Mouse (Mus musculus) liver, embryonic 11.5 days (tissue): ENCODE measurements around the gene Ano9. TPM values are rescaled to one million over a fixed set of nuclear protein-coding genes. Genes with fewer than 3 reads are reported as not detected.

Source experiments
- ATAC-seq: fragments of 200-750 bp; cut with Nextera tagmentation; replicated peaks from 2 replicates; pipeline ENCODE4 v1.8.0; 2017; ENCODE audit warnings: moderate number of reproducible peaks, mild to moderate bottlenecking, moderate TSS enrichment, moderate library complexity; ENCODE audit not compliant: low FRiP score
- DNase-seq: peaks from one replicate; pipeline ENCODE4 v3.0.0-alpha.2; 2017; ENCODE audit warnings: low spot score
- H3K27ac ChIP-seq: fragments of 300-500 bp; sonication (generic); 2 replicates; pipeline ENCODE4 v1.5.1; 2014; ENCODE audit warnings: mild to moderate bottlenecking, low read depth, low read length, control low read depth
- H3K27me3 ChIP-seq: fragments of 300-500 bp; sonication (generic); replicated peaks from 2 replicates; pipeline ENCODE4 v1.6.1; 2014; ENCODE audit warnings: low read length, mixed read lengths; ENCODE audit not compliant: control insufficient read depth, insufficient read depth
- H3K36me3 ChIP-seq: fragments of 300-500 bp; sonication (generic); 2 replicates; pipeline ENCODE4 v1.6.1; 2014; ENCODE audit warnings: mild to moderate bottlenecking, low read length, moderate library complexity, mixed read lengths; ENCODE audit not compliant: control insufficient read depth, insufficient read depth
- H3K4me1 ChIP-seq: fragments of 300-500 bp; sonication (generic); replicated peaks from 2 replicates; pipeline ENCODE4 v1.6.1; 2014; ENCODE audit warnings: low read length, mixed read lengths; ENCODE audit not compliant: control insufficient read depth, insufficient read depth
- H3K4me2 ChIP-seq: fragments of 300-500 bp; sonication (generic); 2 replicates; pipeline ENCODE4 v1.6.1; 2014; ENCODE audit warnings: mild to moderate bottlenecking, control low read depth, moderate library complexity
- H3K4me3 ChIP-seq: fragments of 300-500 bp; sonication (generic); 2 replicates; pipeline ENCODE4 v1.5.1; 2014; ENCODE audit warnings: low read depth, low read length, control low read depth
- H3K9ac ChIP-seq: fragments of 300-500 bp; sonication (generic); 2 replicates; pipeline ENCODE4 v1.6.1; 2014; ENCODE audit warnings: low read depth, low read length, control low read depth
- H3K9me3 ChIP-seq: fragments of 300-500 bp; sonication (generic); 2 replicates; pipeline ENCODE4 v1.6.1; 2016; ENCODE audit warnings: low read length, inconsistent platforms, mixed read lengths; ENCODE audit not compliant: control insufficient read depth
- WGBS: fragments of 180-500 bp; shearing (Covaris S2); extraction: QIAGEN DNeasy Blood & Tissue Kit; methylation state at CpG from one replicate; pipeline ENCODE4 v1.1.7; 2014; 5-methylcytosine and 5-hydroxymethylcytosine counted together
- polyA plus RNA-seq: library from polyadenylated mRNA; unstranded; fragments of >200 nt; fragmentation: Nextera tagmentation; extraction: Ambion mirVana; gene quantifications from 2 replicates; pipeline ENCODE4 v1.2.1, GENCODE M21; 2014

Ano9 gene
- polyA plus RNA-seq, 1 experiment from 2014 or later = 0.41 TPM

GRCm38 (mm10) chr7:141055785-141056184, 61.8 kb downstream of the Ano9 start:
- H3K36me3 ChIP-seq = no peaks in the 10 kb centered on the region
- H3K4me2 ChIP-seq = no peak overlapping the region
- DNase-seq = no peak
- no peak overlapping the region for H3K9ac ChIP-seq
- no peak overlapping the region for H3K4me3 ChIP-seq
- ATAC-seq = no peak
- no peak overlapping the region for H3K27ac ChIP-seq
- H3K4me1 ChIP-seq = peaks cover 6% of the 10 kb centered on the region; the same call in 1 of the 2 replicates
- no peaks in the 10 kb centered on the region for H3K9me3 ChIP-seq
- H3K27me3 ChIP-seq = peaks cover 31% of the 10 kb centered on the region
- 69% methylated on average over 4 of the region's 4 CpGs for WGBS

DNA sequence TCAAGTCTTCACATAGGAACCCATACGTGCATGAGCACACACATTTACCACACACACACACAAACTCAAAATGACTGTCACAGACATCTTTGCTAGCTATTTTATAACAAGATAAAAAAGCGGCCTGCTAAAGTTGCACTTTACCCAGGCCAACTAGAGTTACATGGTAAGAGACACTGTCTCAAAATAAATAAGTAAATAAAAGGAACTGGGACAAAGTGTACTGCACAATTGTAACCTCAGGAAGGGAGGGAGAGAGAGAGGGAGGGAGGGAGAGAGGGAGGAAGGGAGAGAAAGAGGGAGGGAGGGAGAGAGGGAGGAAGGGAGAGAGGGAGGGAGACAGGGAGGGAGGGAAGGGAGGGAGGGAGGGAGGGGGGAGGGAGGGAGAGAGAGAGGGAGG, 65.2 kb downstream of the Ano9 start:
- H3K4me1 ChIP-seq = peaks cover 10% of the 10 kb centered on the region
- H3K27ac ChIP-seq = no peak overlapping the region
- H3K9ac ChIP-seq = no peak overlapping the region
- WGBS = 77% methylated on average over 2 of the region's 2 CpGs
- ATAC-seq (no peak), DNase-seq (no peak)
- no peaks in the 10 kb centered on the region for H3K36me3 ChIP-seq
- no peaks in the 10 kb centered on the region for H3K9me3 ChIP-seq
- H3K27me3 ChIP-seq = peaks cover 8% of the 10 kb centered on the region
- H3K4me2 ChIP-seq = no peak overlapping the region
- no peak overlapping the region for H3K4me3 ChIP-seq

DNA sequence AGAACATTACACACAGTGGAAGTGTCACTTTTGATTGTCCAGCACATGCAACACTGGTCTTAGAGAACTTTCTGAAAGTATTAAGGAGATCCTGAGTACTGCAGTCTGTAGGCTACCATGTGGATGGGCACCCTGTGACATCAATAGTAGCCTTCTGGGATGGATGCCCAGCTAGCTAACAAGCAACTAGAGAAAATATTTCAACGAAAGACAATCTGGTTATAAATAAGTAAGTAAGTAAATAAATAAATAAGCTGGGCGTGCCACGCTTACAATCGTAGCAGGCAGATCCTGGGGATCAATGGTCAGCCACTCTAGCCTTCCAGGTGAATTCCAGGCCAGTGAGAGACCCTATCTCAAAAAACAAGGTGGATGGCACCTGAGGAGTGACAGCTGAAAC, 65.6 kb downstream of the Ano9 start:
- 92% methylated on average over 4 of the region's 4 CpGs for WGBS

More for the DNA sequence above, 65.6 kb downstream of the Ano9 start:
- H3K27me3 ChIP-seq = peaks cover 4% of the 10 kb centered on the region; the same call in 1 of the 2 replicates
- no peak for DNase-seq
- H3K36me3 ChIP-seq = no peaks in the 10 kb centered on the region
- no peak overlapping the region for H3K4me2 ChIP-seq
- ATAC-seq = no peak
- H3K9me3 ChIP-seq = no peaks in the 10 kb centered on the region
- peaks cover 14% of the 10 kb centered on the region for H3K4me1 ChIP-seq
- no peak overlapping the region for H3K4me3 ChIP-seq
- no peak overlapping the region for H3K9ac ChIP-seq
- H3K27ac ChIP-seq = no peak overlapping the region

Other genes with a start within 250 kb of the Ano9 start
- 162 and 183 TPM in 2 replicates for gene Psmd13, start 235.8 kb downstream of the Ano9 start, polyA plus RNA-seq
- 19.9 and 24.5 TPM in 2 replicates for gene Sirt3, start 235.5 kb downstream of the Ano9 start, polyA plus RNA-seq
- 0.97 TPM in 1 of 2 replicates, not detected in the other for gene Cox8b, start 217.4 kb downstream of the Ano9 start, polyA plus RNA-seq
- gene Nlrp6, start 196.9 kb downstream of the Ano9 start, polyA plus RNA-seq = 1.3 and 1.9 TPM in 2 replicates
- gene Pgghg, start 176.4 kb downstream of the Ano9 start, polyA plus RNA-seq = 13.1 and 13.2 TPM in 2 replicates
- 0.58 and 0.60 TPM in 2 replicates for gene Ifitm5, start 167.5 kb downstream of the Ano9 start, polyA plus RNA-seq
- not detected in 2 replicates for gene Gm45717, start 161.9 kb downstream of the Ano9 start, polyA plus RNA-seq
- 478 and 500 TPM in 2 replicates for gene Ifitm2, start 161.8 kb downstream of the Ano9 start, polyA plus RNA-seq
- gene Ifitm1, start 150.6 kb downstream of the Ano9 start, polyA plus RNA-seq = 32.7 and 33.5 TPM in 2 replicates
- 45.0 and 47.5 TPM in 2 replicates for gene Ifitm3, start 107.0 kb downstream of the Ano9 start, polyA plus RNA-seq
- gene Ifitm6, start 99.9 kb downstream of the Ano9 start, polyA plus RNA-seq = 0.90 and 0.97 TPM in 2 replicates
- gene Gm17387, start 88.7 kb downstream of the Ano9 start, polyA plus RNA-seq = not detected in 2 replicates
- 3.4 and 4.7 TPM in 2 replicates for gene B4galnt4, start 56.7 kb downstream of the Ano9 start, polyA plus RNA-seq
- gene Pkp3, start 39.6 kb downstream of the Ano9 start, polyA plus RNA-seq = 1.9 and 2.7 TPM in 2 replicates
- gene Sigirr, start 17.2 kb downstream of the Ano9 start, polyA plus RNA-seq = 21.4 and 23.5 TPM in 2 replicates
- gene Ptdss2, start 4.6 kb upstream of the Ano9 start, polyA plus RNA-seq = 134 and 147 TPM in 2 replicates
- 91.2 and 93.7 TPM in 2 replicates for gene Rnh1, start 55.1 kb upstream of the Ano9 start, polyA plus RNA-seq
- gene Hras, start 76.2 kb upstream of the Ano9 start, polyA plus RNA-seq = 112 and 118 TPM in 2 replicates
- gene Lrrc56, start 76.4 kb upstream of the Ano9 start, polyA plus RNA-seq = 20.8 and 20.9 TPM in 2 replicates
- 1.8 and 2.6 TPM in 2 replicates for gene Lmntd2, start 96.3 kb upstream of the Ano9 start, polyA plus RNA-seq
- 35.1 TPM in 2 replicates for gene Rassf7, start 98.1 kb upstream of the Ano9 start, polyA plus RNA-seq
- 70.9 and 81.0 TPM in 2 replicates for gene Phrf1, start 111.0 kb upstream of the Ano9 start, polyA plus RNA-seq
- gene Irf7, start 148.7 kb upstream of the Ano9 start, polyA plus RNA-seq = 4.0 and 4.1 TPM in 2 replicates
- 0.44 and 0.53 TPM in 2 replicates for gene Cdhr5, start 159.0 kb upstream of the Ano9 start, polyA plus RNA-seq
- gene Sct, start 161.3 kb upstream of the Ano9 start, polyA plus RNA-seq = 1.2 and 1.6 TPM in 2 replicates
- 0.16 and 0.17 TPM in 2 replicates for gene Drd4, start 174.2 kb upstream of the Ano9 start, polyA plus RNA-seq
- 48.6 and 54.0 TPM in 2 replicates for gene Deaf1, start 209.9 kb upstream of the Ano9 start, polyA plus RNA-seq
- 22.2 and 27.4 TPM in 2 replicates for gene Tmem80, start 209.9 kb upstream of the Ano9 start, polyA plus RNA-seq
- gene Eps8l2, start 221.1 kb upstream of the Ano9 start, polyA plus RNA-seq = 5.4 and 7.7 TPM in 2 replicates